Comparison of ENCODE assay signal across 8 mouse cellular contexts in the genomic region with DNA sequence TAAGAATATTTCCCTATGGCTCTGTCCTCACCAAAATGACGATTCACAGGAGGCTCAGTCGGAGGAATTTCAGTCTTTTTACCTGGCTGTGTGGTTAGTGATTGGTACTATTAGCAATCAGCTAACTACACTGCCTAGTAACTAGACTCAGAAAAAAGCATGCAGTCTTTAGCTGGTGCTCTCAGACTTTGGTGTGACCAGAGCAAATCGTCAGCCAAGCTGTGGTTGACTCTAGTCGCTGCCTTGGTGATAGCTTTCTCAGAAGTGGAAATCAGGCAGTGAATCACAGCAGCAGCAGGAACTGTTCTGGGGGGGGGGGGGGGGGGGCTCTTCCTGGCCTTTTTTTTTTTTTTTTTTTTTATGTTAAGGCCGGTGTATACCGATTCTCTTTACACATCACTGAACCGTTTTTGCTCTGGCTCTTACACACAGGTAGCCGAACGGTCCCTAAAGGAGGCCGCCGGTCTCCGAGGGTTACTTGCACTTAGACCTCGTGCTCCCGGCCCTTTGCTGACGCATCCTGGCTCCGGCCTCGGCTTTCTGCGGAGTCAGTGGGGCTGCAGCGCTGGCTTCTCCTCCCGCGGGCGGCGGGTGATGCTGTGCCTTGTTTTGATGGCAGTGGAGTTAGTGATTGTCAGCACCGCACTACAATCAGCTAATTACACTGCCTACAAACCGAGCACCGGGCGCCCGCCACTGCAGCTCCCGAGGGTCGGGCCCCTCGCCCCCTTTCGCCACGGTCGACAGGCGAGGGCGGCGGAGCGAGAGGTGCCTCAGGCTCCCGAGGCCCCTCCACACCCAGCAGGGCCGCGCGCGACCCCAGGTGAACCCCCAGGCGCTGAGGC. TPM values are rescaled to one million over a fixed set of nuclear protein-coding genes. Genes with fewer than 3 reads are reported as not detected.
DNase-seq lines count a peak whose midpoint lies in the region; ATAC-seq and TF ChIP-seq lines count a peak whose summit lies in the region.

No protein-coding gene starts in this region.

- H3K27ac ChIP-seq in forebrain, embryonic 13.5 days: no peak overlapping the region
- H3K27ac ChIP-seq in lung, embryonic 15.5 days: no peak overlapping the region

- TF ChIP-seq CTCF in G1E (IDR thresholded peaks at IDR 0.05; ENCODE audit: low read depth, low read length): no peak

- H3K4me3 ChIP-seq in G1E (ENCODE audit: low read depth, low read length): peak overlapping the region; percentile 33; the same call in 1 of the 2 replicates
- peak overlapping the region; percentile 55 for H3K4me3 ChIP-seq in forebrain, embryonic 13.5 days
- peak overlapping the region; percentile 53 for H3K4me3 ChIP-seq in lung, embryonic 15.5 days

- no peak for ATAC-seq in G1E (ENCODE audit: extremely low read depth, insufficient number of reproducible peaks, low FRiP score, poor library complexity, severe bottlenecking)
- ATAC-seq in forebrain, embryonic 13.5 days: peak; percentile 82
- ATAC-seq in lung, embryonic 15.5 days (ENCODE audit: borderline replicate concordance, extremely low read depth, low FRiP score, low TSS enrichment): peak; percentile 57; the same call in 1 of the 2 replicates
- ATAC-seq in activated CD4-positive, CD25-positive, alpha-beta regulatory T cell, adult 4 months: no peak

- H3K27me3 ChIP-seq in G1E (ENCODE audit: insufficient read depth, low read length): peaks cover 17% of the 10 kb centered on the region
- H3K27me3 ChIP-seq in forebrain, embryonic 13.5 days: peaks cover 27% of the 10 kb centered on the region
- peaks cover 32% of the 10 kb centered on the region for H3K27me3 ChIP-seq in lung, embryonic 15.5 days

- no peak for DNase-seq in G1E (ENCODE audit: low spot score)
- peak; percentile 61 for DNase-seq in brain, adult 2 months (ENCODE audit: low read depth, low spot score)
- DNase-seq in heart, postnatal 14 days: peak; percentile 44 to 58
- DNase-seq in kidney, postnatal 4 days: peak; percentile 70 to 74
- peak; percentile 14 for DNase-seq in ovary, postnatal 14 days (ENCODE audit: low spot score)

- peak overlapping the region; percentile 73 for H3K9ac ChIP-seq in forebrain, embryonic 13.5 days
- H3K9ac ChIP-seq in lung, embryonic 15.5 days: peak overlapping the region; percentile 48

- peaks cover 21% of the 10 kb centered on the region for H3K4me1 ChIP-seq in G1E (ENCODE audit: insufficient read depth, low read depth, low read length)
- H3K4me1 ChIP-seq in forebrain, embryonic 13.5 days: peaks cover 18% of the 10 kb centered on the region
- peaks cover 18% of the 10 kb centered on the region for H3K4me1 ChIP-seq in lung, embryonic 15.5 days

- intact Hi-C loops in heart, postnatal 14 days (cut with DNase I): no loop called here

- 2% methylated on average over 43 of the region's 44 CpGs for WGBS in forebrain, embryonic 13.5 days
- 3% methylated on average over 43 of the region's 44 CpGs for WGBS in lung, embryonic 15.5 days

- H3K4me2 ChIP-seq in forebrain, embryonic 13.5 days: peak overlapping the region; percentile 100
- peak overlapping the region; percentile 100 for H3K4me2 ChIP-seq in lung, embryonic 15.5 days

- H3K36me3 ChIP-seq in G1E (replicated peaks): no peaks in the 10 kb centered on the region
- no peaks in the 10 kb centered on the region for H3K36me3 ChIP-seq in forebrain, embryonic 13.5 days (ENCODE audit: poor library complexity, severe bottlenecking)
- no peaks in the 10 kb centered on the region for H3K36me3 ChIP-seq in lung, embryonic 15.5 days

- 0 out of 2 replicates have a peak, but pooled peaks cover 7% of the 10 kb centered on the region for H3K9me3 ChIP-seq in G1E (replicated peaks)
- H3K9me3 ChIP-seq in forebrain, embryonic 13.5 days (replicated peaks): no peaks in the 10 kb centered on the region
- H3K9me3 ChIP-seq in lung, embryonic 15.5 days: no peaks in the 10 kb centered on the region

RNA-seq across cellular contexts. Expression of a gene that starts 1.3 kb away (rescaled TPM):
- 1.6 and 1.8 TPM in 2 replicates for total RNA-seq in G1E (2014; fragmentation: Nextera tagmentation)
- total RNA-seq in G1E (2017): 0.66 TPM in 1 of 2 replicates, not detected in the other
- polyA plus RNA-seq in G1E (2012): 0.09 and 0.11 TPM in 2 replicates
- 0.46 and 1.3 TPM in 2 replicates for polyA plus RNA-seq in forebrain, embryonic 13.5 days (2015; fragmentation: Nextera tagmentation; extraction: Ambion mirVana)
- not detected for total RNA-seq in heart, postnatal 14 days (2021)
- polyA plus RNA-seq in lung, embryonic 15.5 days (2015; fragmentation: Nextera tagmentation; extraction: Ambion mirVana): 2.2 and 2.5 TPM in 2 replicates
- polyA plus RNA-seq in activated CD4-positive, CD25-positive, alpha-beta regulatory T cell, adult 4 months (2017; shearing (Covaris generic)): not detected

RNA-seq across cellular contexts. Expression of a gene that starts 26.3 kb away (rescaled TPM):
- total RNA-seq in G1E (2014; fragmentation: Nextera tagmentation) (24.7 and 25.3 TPM in 2 replicates), G1E (2017) (48.8 and 61.6 TPM in 2 replicates)
- 5.3 and 5.7 TPM in 2 replicates for polyA plus RNA-seq in G1E (2012)
- 0.73 and 1.2 TPM in 2 replicates for polyA plus RNA-seq in forebrain, embryonic 13.5 days (2015; fragmentation: Nextera tagmentation; extraction: Ambion mirVana)
- 1 to 10 TPM; 8.8 to 9.7 TPM for total RNA-seq in heart, postnatal 14 days (2021)
- 5.8 and 9.9 TPM in 2 replicates for polyA plus RNA-seq in lung, embryonic 15.5 days (2015; fragmentation: Nextera tagmentation; extraction: Ambion mirVana)
- not detected for polyA plus RNA-seq in activated CD4-positive, CD25-positive, alpha-beta regulatory T cell, adult 4 months (2017; shearing (Covaris generic))

RNA-seq across cellular contexts. Expression of a gene that starts 42.5 kb away (rescaled TPM):
- total RNA-seq in G1E (2014; fragmentation: Nextera tagmentation) (not detected in 2 replicates), G1E (2017) (not detected in 2 replicates)
- not detected in 2 replicates for polyA plus RNA-seq in G1E (2012)
- not detected in 2 replicates for polyA plus RNA-seq in forebrain, embryonic 13.5 days (2015; fragmentation: Nextera tagmentation; extraction: Ambion mirVana)
- not detected for total RNA-seq in heart, postnatal 14 days (2021)
- polyA plus RNA-seq in lung, embryonic 15.5 days (2015; fragmentation: Nextera tagmentation; extraction: Ambion mirVana): not detected in 2 replicates
- polyA plus RNA-seq in activated CD4-positive, CD25-positive, alpha-beta regulatory T cell, adult 4 months (2017; shearing (Covaris generic)): not detected

Comparison
In these comparisons a context has a peak if more than half of its experiments do, and no peak if none do; other contexts are left out.
1. ATAC-seq: peak in forebrain, embryonic 13.5 days (single experiment) and lung, embryonic 15.5 days (single experiment); none in G1E (single experiment) and activated CD4-positive, CD25-positive, alpha-beta regulatory T cell, adult 4 months (single experiment).
2. Peak in every context shown above with its lines, with median percentiles within 50 percentile points of each other: H3K4me3 ChIP-seq.